Mouse (Mus musculus): ENCODE data around the gene Erc2. TPM values are rescaled to one million over a fixed set of nuclear protein-coding genes. Genes with fewer than 3 reads are reported as not detected.

Gene Erc2
- polyA plus RNA-seq, 1 experiment from 2014 or later, result 1.9 TPM

DNA sequence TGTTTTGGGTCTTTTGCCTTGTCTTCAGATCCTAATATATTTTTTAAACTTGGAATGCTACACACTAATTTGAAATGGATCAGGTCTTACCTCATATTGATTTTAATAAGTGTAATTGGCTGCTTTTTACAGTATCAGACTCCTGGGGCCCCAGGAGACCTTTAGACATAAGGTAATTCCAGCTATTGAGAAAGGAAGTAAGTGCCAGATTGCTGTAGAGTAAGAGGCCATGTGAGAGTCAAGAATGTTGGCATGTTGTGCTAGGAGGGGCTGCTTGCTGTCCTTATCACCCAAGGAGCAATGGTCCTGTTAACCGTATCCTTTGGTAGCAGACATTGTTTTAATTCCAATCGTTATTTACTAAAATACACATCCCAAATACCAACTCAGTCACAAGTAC, 163.3 kb downstream of the Erc2 start:
- ATAC-seq (no peak), DNase-seq (no peak)
- no peaks in the 10 kb centered on the region for H3K4me1 ChIP-seq (ENCODE audit: insufficient read depth)
- no peak overlapping the region for H3K4me2 ChIP-seq (ENCODE audit: low read depth, low read length)
- no peak overlapping the region for H3K27ac ChIP-seq (ENCODE audit: low read depth)
- no peak for TF ChIP-seq CTCF (IDR thresholded peaks at IDR 0.05; ENCODE audit: low read depth)
- no peak for TF ChIP-seq EP300 (IDR thresholded peaks at IDR 0.05; ENCODE audit: low read depth)
- H3K36me3 ChIP-seq (replicated peaks; ENCODE audit: insufficient read depth, low read length), result no peaks in the 10 kb centered on the region
- no peaks in the 10 kb centered on the region for H3K27me3 ChIP-seq (ENCODE audit: insufficient read depth, low read length)
- no peaks in the 10 kb centered on the region for H3K9me3 ChIP-seq (ENCODE audit: low read length)
- no peak overlapping the region for H3K4me3 ChIP-seq (ENCODE audit: low read depth, low read length)
- WGBS (ENCODE audit: insufficient replicate concordance), result 78% methylated on average over 2 of the region's 2 CpGs
- no peak overlapping the region for H3K9ac ChIP-seq (replicated peaks)

DNA sequence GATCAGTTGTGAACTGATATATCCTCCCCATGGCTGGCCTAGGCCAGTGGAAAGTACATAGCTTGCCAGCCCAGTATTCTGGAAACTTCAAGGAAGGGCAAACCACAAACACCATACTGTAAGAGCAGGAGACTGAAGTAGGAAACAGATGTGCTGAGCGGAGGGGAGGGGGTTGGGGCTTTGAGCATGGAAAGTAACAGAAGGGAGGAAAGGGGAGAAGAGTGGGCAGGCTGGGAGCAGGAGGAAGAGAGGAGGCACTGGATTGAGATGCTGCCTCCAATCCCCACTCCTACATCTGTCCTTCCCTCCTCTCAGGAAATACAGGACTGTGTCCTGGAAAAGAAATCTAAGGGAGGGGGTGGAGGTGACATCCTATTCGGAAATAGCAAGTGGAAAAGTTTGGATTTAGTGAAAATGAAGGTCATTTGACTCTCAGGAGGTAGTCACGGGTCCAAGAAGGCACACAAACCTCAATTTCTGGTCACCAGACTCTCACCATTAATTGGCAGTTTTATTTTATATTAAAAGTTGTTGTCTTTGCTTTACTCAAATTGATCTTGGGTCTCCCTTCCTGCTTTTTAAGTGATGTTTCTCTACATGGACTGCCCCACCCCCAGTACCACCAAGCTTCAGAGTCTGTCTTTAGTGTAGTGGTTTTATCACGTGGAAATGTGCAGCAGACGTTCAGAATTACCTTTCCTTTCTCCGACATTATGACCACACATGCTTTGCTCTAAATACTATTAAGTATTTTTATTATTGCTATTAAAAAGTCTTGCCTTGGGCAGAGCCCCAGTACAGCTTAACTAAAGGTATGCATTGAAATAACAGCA, 167.1 kb downstream of the Erc2 start:
- 37% methylated on average over 6 of the region's 6 CpGs for WGBS (ENCODE audit: insufficient replicate concordance)
- Histone ChIP-seq H3K27ac (ENCODE audit: low read depth) (no peak overlapping the region), H3K9me3 (ENCODE audit: low read length) (no peaks in the 10 kb centered on the region), H3K4me2 (ENCODE audit: low read depth, low read length) (no peak overlapping the region), H3K4me1 (ENCODE audit: insufficient read depth) (no peaks in the 10 kb centered on the region), H3K27me3 (ENCODE audit: insufficient read depth, low read length) (no peaks in the 10 kb centered on the region), H3K36me3 (replicated peaks; ENCODE audit: insufficient read depth, low read length) (no peaks in the 10 kb centered on the region), H3K9ac (replicated peaks) (no peak overlapping the region), H3K4me3 (ENCODE audit: low read depth, low read length) (no peak overlapping the region)
- ATAC-seq (no peak), DNase-seq (no peak)
- TF ChIP-seq EP300 (IDR thresholded peaks at IDR 0.05; ENCODE audit: low read depth) (no peak), CTCF (IDR thresholded peaks at IDR 0.05; ENCODE audit: low read depth) (no peak)

DNA sequence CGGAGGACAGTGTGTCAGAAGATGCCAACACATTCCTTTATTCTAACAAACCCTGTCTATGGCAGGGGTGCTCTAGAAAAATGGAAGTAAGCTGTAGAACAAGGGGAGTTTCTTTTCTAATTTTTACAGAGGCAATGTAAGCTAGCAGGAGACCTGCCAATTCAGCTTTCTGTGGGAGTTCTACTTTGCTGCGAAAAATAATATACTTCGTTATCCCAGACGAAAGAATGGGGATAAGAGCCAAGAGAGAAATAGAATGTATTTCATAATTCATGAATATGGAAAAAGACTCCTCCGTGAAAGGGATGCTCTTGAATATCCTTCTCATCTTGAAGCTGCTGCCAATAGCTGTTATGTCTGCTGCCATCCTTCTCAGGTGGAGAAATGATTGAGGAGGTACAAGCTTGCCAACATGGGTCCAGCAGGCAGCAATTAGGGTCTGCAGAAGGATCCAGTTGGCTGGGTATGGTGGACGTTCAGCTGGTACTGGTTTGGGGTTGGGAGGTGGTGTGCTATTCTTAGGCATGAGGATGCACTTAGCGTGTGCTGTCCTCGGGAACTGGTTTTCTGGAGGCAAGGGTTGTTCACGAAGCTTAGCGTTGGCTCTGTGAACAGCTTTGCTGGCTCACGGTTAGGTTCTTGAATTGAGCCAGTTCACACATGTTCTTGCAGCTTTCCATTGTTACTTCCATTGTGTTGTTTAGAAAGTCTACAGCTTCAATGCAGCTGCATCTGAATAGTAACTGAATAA, 176.1 kb downstream of the Erc2 start:
- no peak for TF ChIP-seq EP300 (IDR thresholded peaks at IDR 0.05; ENCODE audit: low read depth)
- TF ChIP-seq CTCF (IDR thresholded peaks at IDR 0.05; ENCODE audit: low read depth), result no peak
- DNase-seq, result no peak
- Histone ChIP-seq H3K4me1 (ENCODE audit: insufficient read depth) (no peaks in the 10 kb centered on the region), H3K9ac (replicated peaks) (no peak overlapping the region), H3K36me3 (replicated peaks; ENCODE audit: insufficient read depth, low read length) (no peaks in the 10 kb centered on the region), H3K27ac (ENCODE audit: low read depth) (no peak overlapping the region), H3K27me3 (ENCODE audit: insufficient read depth, low read length) (no peaks in the 10 kb centered on the region), H3K4me3 (ENCODE audit: low read depth, low read length) (no peak overlapping the region), H3K9me3 (ENCODE audit: low read length) (no peaks in the 10 kb centered on the region), H3K4me2 (ENCODE audit: low read depth, low read length) (no peak overlapping the region)
- WGBS (ENCODE audit: insufficient replicate concordance), result 88% methylated on average over 11 of the region's 11 CpGs
- no peak for ATAC-seq

DNA sequence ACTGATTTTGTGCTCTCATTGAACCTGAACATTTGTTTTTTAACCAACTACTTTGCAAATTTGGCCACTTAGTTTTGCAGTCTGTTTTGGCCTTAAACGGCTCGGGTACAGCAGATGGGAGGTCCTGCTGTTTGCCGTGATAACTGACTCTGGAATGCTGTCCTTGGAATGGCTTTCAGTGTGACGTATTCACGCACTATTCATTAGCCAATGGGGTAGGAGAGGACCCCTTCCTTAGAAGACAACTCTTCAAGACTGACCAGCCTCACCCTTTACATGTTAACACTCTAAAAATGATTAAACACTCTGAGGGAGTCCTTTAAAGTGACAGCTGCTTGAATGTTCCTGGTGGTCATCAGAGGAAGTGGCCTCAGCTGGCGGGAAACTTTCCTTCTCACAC, 178.5 kb downstream of the Erc2 start:
- Histone ChIP-seq H3K27me3 (ENCODE audit: insufficient read depth, low read length) (no peaks in the 10 kb centered on the region), H3K9ac (replicated peaks) (no peak overlapping the region), H3K9me3 (ENCODE audit: low read length) (no peaks in the 10 kb centered on the region), H3K4me1 (ENCODE audit: insufficient read depth) (no peaks in the 10 kb centered on the region), H3K4me2 (ENCODE audit: low read depth, low read length) (no peak overlapping the region), H3K27ac (ENCODE audit: low read depth) (no peak overlapping the region), H3K4me3 (ENCODE audit: low read depth, low read length) (no peak overlapping the region), H3K36me3 (replicated peaks; ENCODE audit: insufficient read depth, low read length) (no peaks in the 10 kb centered on the region)
- TF ChIP-seq CTCF (IDR thresholded peaks at IDR 0.05; ENCODE audit: low read depth) (no peak), EP300 (IDR thresholded peaks at IDR 0.05; ENCODE audit: low read depth) (no peak)
- WGBS (ENCODE audit: insufficient replicate concordance), result 63% methylated on average over 6 of the region's 6 CpGs
- DNase-seq (no peak), ATAC-seq (no peak)

DNA sequence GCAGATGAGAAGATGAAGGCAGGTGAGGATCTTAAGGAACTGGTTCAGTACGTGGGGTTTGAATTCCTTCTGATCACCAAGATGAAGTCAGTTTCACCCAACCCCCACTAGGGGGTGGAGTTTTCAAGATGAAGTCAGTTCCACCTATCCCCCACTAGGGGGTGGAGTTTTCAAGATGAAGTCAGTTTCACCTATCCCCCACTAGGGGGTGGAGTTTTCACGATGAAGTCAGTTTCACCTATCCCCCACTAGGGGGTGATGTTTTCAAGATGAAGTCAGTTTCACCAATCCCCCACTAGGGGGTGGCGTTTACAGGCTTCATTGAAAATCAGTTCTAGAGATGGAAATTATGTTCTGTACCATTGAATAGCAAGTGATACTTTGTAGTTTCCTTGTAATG, 181.7 kb downstream of the Erc2 start:
- H3K27me3 ChIP-seq (ENCODE audit: insufficient read depth, low read length), result no peaks in the 10 kb centered on the region
- no peak overlapping the region for H3K9ac ChIP-seq (replicated peaks)
- DNase-seq (peak; percentile 30), ATAC-seq (no peak)
- H3K4me1 ChIP-seq (ENCODE audit: insufficient read depth), result no peaks in the 10 kb centered on the region
- no peaks in the 10 kb centered on the region for H3K9me3 ChIP-seq (ENCODE audit: low read length)
- no peak overlapping the region for H3K27ac ChIP-seq (ENCODE audit: low read depth)
- H3K4me3 ChIP-seq (ENCODE audit: low read depth, low read length), result no peak overlapping the region
- H3K36me3 ChIP-seq (replicated peaks; ENCODE audit: insufficient read depth, low read length), result no peaks in the 10 kb centered on the region
- H3K4me2 ChIP-seq (ENCODE audit: low read depth, low read length), result no peak overlapping the region
- TF ChIP-seq EP300 (IDR thresholded peaks at IDR 0.05; ENCODE audit: low read depth), result no peak
- TF ChIP-seq CTCF (IDR thresholded peaks at IDR 0.05; ENCODE audit: low read depth), result peak; percentile 95
- 80% methylated on average over 3 of the region's 3 CpGs for WGBS (ENCODE audit: insufficient replicate concordance)

DNA sequence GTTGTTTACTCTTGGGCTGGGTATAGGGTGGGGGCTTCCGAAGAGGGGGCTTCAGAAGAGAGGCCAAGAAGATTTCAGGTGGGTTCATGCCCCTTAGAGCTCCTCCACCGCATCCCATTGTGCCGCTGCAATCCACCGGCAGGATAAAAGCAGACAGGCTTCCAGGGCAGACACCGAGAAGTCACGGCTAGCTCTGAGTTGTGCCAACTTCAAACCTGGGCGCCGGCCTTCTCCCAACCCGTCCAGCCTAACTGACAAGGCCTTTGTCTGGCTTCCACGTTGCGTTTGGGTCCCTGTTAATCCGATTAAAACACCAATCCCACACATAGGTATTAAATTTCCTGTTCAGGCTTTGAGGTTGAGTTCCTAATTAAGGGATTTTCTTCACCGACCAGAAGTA, 182.8 kb downstream of the Erc2 start:
- WGBS (ENCODE audit: insufficient replicate concordance), result 83% methylated on average over 13 of the region's 13 CpGs
- Histone ChIP-seq H3K27me3 (ENCODE audit: insufficient read depth, low read length) (no peaks in the 10 kb centered on the region), H3K4me3 (ENCODE audit: low read depth, low read length) (no peak overlapping the region), H3K9me3 (ENCODE audit: low read length) (no peaks in the 10 kb centered on the region), H3K36me3 (replicated peaks; ENCODE audit: insufficient read depth, low read length) (no peaks in the 10 kb centered on the region), H3K9ac (replicated peaks) (no peak overlapping the region), H3K4me1 (ENCODE audit: insufficient read depth) (no peaks in the 10 kb centered on the region), H3K4me2 (ENCODE audit: low read depth, low read length) (no peak overlapping the region), H3K27ac (ENCODE audit: low read depth) (no peak overlapping the region)
- ATAC-seq, result no peak
- DNase-seq, result no peak
- TF ChIP-seq CTCF (IDR thresholded peaks at IDR 0.05; ENCODE audit: low read depth) (no peak), EP300 (IDR thresholded peaks at IDR 0.05; ENCODE audit: low read depth) (no peak)

All from liver, postnatal 0 days (tissue).